Mouse (Mus musculus) gastrocnemius, postnatal 14 days (tissue): ENCODE results near the gene Mybphl. TPM values are rescaled to one million over a fixed set of nuclear protein-coding genes. Genes with fewer than 3 reads are reported as not detected.

ENCODE experiments used
- DNase-seq: peaks from one replicate; pipeline ENCODE4 v3.0.0; 2021; ENCODE audit warnings: mixed read lengths
- intact Hi-C: fragments of 180-260 bp; cut with DNase I; formaldehyde crosslinking; loops from one replicate; pipeline ENCODE4 v1.15.1; 2025; ENCODE audit warnings: low total_unique reads
- total RNA-seq, 2 experiments: library from RNA; stranded (reverse); gene quantifications; 2 replicates each; pipeline ENCODE4 v1.2.3; 2021

Gene Mybphl
- total RNA-seq, 2 experiments from 2014 or later, result 0.27 to 0.35 TPM

GRCm38 (mm10) chr3:108405536-108406305 is 41.0 kb downstream of the Mybphl start:
- no peak for DNase-seq

GRCm38 (mm10) chr3:108406306-108406885 is 41.7 kb downstream of the Mybphl start:
- DNase-seq, result no peak
- intact Hi-C loops, result no loop called here

More at GRCm38 (mm10) chr3:108405536-108406305, 41.0 kb downstream of the Mybphl start:
- intact Hi-C loops, result no loop called here

- no peak for DNase-seq
- intact Hi-C loops, result no loop called here
Measured at GRCm38 (mm10) chr3:108408517-108409008, 43.9 kb downstream of the Mybphl start.

DNA sequence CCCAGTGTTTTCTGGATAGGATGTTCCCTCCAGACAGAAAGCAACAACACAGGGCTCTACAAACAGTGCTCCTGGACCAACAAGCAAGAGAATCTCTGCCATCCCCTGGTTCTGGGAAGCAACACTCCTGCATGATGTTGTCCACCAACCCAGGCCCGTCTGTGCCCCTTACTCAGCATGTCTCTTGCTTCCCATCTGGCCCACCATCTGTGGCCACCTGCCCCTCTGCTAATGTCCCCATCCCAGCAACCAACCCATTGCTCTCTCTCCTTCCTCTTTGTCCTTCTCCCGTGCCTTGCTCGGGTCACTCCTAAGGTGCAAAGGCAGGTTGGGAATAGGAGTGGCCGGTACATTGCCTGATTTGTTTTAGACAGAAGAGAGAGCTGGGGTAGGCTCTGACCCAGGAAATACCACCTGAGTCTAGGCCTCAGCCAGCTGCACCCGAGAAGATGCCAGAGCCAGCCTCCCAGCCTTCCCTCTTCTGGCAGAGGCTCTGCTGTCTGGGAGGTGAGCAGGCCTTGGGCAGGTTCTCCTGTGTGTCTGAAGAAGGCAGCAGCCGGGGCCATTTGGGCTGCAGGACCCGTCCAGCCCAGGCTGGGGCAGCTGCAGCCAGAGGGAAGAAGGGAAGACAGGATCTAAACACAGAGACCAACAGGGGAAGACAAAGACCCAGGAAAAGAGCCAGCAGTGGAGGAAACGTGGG is 45.1 kb downstream of the Mybphl start:
- DNase-seq, result no peak
- intact Hi-C loops, result no loop called here

- no peak for DNase-seq
- intact Hi-C loops, result no loop called here
Measured at GRCm38 (mm10) chr3:108410359-108410714, 45.6 kb downstream of the Mybphl start.

DNA sequence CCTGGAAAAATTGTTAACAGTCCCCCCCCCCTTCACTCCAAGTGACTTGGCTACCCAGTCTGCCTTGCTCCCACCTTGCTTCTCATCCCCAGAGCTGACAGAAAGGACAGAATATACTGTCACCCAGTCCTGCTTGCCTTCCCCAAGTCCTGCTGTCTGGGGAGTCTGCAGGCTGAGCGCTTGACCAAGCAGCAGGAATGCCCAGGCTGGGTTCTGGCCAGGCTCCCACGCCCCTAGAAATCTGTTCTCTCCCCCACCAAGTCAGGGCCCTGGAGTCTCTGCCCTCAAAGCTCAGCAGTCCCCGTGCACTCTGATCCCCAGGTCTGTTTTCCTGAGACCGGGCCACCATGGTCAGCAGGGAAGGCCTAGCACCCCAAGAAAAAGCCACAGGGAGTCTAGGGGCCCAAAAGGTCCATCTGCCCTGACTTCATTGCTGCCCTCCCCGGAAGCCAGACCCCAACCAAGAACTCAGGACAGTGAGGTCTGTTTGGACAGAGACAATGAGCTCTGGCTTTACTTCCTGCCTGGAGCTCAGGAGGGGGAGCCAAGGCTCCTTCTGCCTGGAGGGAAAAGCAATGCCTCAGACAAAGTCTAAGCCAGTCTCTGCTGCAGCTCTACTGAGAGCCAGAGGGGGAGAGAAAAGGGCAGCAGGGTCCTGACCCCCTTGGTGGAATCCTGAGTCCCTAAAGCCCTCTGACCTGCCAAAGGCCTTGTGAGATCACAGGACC is 46.5 kb downstream of the Mybphl start:
- no peak for DNase-seq
- intact Hi-C loops, result no loop called here

DNA sequence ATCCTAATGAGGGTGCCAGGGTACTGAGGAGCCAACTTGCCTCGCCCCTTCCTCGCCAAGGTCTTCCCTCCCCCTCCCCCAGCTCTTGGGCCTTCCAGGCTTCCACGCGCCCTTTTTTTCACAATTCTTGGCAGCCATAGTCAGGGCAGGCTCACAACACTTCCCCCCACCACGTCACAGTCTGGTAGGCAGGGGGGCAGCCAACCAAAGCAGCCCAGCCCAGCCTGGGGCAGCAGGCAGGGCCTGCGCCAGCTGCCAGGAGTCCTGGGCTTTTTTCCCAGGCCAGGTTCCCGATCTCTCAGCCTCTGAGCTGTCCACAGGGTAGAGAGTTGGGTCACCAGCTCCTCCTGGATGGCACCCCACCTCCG is 47.0 kb downstream of the Mybphl start:
- no peak for DNase-seq
- intact Hi-C loops, result no loop called here

- intact Hi-C loops, result no loop called here
- DNase-seq, result peak; percentile 3
Measured at GRCm38 (mm10) chr3:108413634-108414360, 49.1 kb downstream of the Mybphl start.

DNA sequence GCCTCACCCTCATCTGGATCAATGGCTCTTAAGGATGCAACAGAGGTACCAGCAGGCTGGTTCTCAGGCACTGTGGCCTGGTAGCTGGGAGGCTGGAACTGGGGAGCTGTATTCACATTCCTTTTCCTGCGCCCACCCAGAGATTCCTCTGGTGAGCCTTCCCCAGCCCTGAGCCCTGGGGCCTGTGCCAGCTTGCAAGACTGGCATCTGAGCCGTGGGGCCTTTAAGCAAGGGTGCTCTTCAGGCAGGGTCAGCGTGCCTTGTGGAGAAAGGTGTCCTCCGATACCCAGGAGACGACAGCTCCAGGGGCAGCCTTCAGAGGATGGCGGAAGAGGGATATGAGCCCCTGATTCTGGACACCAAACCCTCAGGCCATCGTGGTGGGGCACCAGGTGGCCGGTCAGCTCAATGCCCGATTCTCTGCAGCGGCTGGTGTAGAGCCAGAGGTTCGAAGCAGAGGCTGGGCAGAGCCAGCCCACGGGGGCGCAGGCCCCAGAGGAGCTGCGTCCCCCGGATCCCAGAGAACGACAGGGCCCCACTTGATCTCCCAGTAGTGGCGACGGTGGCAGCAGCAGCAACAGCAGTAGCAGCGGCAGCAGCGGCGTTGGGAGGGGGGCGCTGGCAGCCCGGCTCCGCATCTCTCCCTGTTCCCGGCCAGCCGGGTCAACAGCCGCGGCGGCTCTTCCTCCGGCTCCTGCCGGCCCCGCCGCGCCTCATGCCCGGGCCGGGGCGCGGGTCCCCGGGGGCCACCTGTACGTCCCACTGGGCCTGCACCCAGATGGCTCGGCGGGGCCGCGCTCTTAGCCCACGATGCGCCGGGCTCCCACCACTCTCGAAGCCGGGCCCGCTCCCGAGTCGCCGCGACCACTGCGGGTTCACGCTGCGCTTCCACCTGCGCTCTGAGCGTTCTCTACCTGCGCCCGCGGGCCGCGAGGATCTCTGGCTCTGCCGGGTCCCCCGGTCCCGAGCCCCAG is 50.4 kb downstream of the Mybphl start, which contains the start of gene Celsr2:
Gene Celsr2, minus strand, starts transcription at position 696 of the 974 bp plus-strand sequence.
- DNase-seq, result no peak

DNA sequence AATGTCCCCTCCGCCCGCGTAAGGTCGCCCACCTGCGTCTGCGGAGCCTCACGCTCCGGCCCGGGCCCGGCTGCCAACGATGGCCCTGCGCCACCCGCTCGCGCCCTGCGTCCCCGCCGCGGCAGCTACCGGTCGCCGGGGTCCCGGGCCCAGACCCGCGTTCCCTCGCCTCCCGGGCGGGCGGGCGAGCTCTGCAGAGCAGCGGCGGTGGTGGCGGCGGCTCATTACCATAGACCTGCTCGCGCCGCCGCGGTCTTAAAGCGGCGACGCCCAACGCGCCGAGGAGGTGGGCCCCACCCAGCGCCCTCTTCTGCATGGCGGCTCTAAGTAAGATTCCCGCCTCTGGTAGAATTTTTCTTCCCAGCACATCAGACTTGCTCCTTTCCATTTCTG is 51.1 kb downstream of the Mybphl start:
- DNase-seq, result peak; percentile 73
- intact Hi-C loops, result no loop called here

More for the DNA sequence above, 50.4 kb downstream of the Mybphl start, which contains the start of gene Celsr2:
- intact Hi-C loops, result no loop called here

GRCm38 (mm10) chr3:108423006-108423405 is 58.3 kb downstream of the Mybphl start:
- DNase-seq, result no peak
- intact Hi-C loops, result no loop called here

GRCm38 (mm10) chr3:108423844-108424801 is 59.4 kb downstream of the Mybphl start:
- no peak for DNase-seq

GRCm38 (mm10) chr3:108424944-108425623 is 60.4 kb downstream of the Mybphl start:
- DNase-seq, result no peak
- intact Hi-C loops, result no loop called here

More at GRCm38 (mm10) chr3:108423844-108424801, 59.4 kb downstream of the Mybphl start:
- intact Hi-C loops, result no loop called here

DNA sequence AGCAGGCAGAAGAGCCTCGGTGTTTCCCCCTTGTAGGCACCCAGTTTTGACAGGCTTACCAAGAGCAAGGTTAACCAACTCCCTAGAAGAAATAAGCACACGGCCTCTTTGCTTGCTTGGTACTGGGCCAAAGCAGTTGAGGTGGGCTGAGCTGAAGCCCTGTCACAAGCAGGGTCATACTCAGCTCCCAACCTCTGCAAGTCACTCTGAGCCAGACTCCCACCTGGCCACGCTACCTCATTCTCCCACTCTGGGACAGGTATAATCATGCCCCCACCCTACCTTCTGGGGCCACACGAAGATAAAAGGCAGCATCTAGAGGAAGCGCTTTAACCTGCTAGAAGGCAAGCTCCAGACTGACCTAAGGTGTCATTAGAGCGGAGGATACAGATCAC is 60.9 kb downstream of the Mybphl start:
- DNase-seq, result no peak
- intact Hi-C loops, result no loop called here
